Mouse (Mus musculus) hindbrain, embryonic 10.5 days (tissue): ENCODE results near the gene Sbf1. TPM values are rescaled to one million over a fixed set of nuclear protein-coding genes. Genes with fewer than 3 reads are reported as not detected.

ENCODE experiments used
- DNase-seq: peaks from one replicate; pipeline ENCODE4 v3.0.0-alpha.2; 2017; ENCODE audit warnings: low spot score
- H3K27ac ChIP-seq: fragments of 300-500 bp; sonication (generic); 2 replicates; pipeline ENCODE4 v1.5.1; 2016; ENCODE audit warnings: mild to moderate bottlenecking, moderate library complexity
- H3K27me3 ChIP-seq: fragments of 300-500 bp; sonication (generic); 2 replicates; pipeline ENCODE4 v1.6.1; 2016; ENCODE audit warnings: mild to moderate bottlenecking; ENCODE audit not compliant: poor library complexity, insufficient read depth, severe bottlenecking
- H3K36me3 ChIP-seq: fragments of 300-500 bp; sonication (generic); 2 replicates; pipeline ENCODE4 v1.6.1; 2016; ENCODE audit warnings: mild to moderate bottlenecking, moderate library complexity
- H3K4me1 ChIP-seq: fragments of 300-500 bp; sonication (generic); replicated peaks from 2 replicates; pipeline ENCODE4 v1.6.1; 2016; ENCODE audit warnings: mild to moderate bottlenecking
- H3K4me3 ChIP-seq: fragments of 300-500 bp; sonication (generic); 2 replicates; pipeline ENCODE4 v1.5.1; 2016; ENCODE audit warnings: mild to moderate bottlenecking, moderate library complexity
- H3K9me3 ChIP-seq: fragments of 300-500 bp; sonication (generic); 2 replicates; pipeline ENCODE4 v1.6.1; 2016; ENCODE audit warnings: mild to moderate bottlenecking, moderate library complexity
- WGBS: fragments of 180-500 bp; shearing (Covaris S2); methylation state at CpG from one replicate; pipeline ENCODE4 v1.1.7; 2016; 5-methylcytosine and 5-hydroxymethylcytosine counted together
- polyA plus RNA-seq: library from polyadenylated mRNA; unstranded; fragments of >200 nt; fragmentation: Nextera tagmentation; extraction: Ambion mirVana; gene quantifications from 2 replicates; pipeline ENCODE4 v1.2.1, GENCODE M21; 2016

Sbf1 gene
- polyA plus RNA-seq, 1 experiment from 2014 or later: 103 TPM

DNA sequence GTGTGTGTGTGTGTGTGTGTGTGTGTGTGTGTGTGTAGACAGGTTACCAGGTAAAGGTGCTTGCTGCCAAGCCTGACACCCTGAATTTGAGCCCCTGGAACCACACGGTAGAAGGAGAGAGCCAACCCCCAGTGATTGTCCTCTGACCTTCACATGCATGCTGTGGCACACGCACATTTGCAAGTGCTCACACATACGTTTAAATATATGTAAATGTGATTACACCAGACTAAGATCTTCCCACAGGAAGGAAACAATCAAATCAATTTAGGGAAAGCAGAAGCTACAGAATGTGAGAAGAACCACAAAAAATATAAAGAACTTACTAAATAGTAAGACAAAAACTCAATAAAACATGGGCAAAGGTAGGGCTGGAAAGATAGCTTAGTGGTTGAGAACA, 25.0 kb upstream of the Sbf1 start:
- Histone ChIP-seq H3K36me3 (no peaks in the 10 kb centered on the region), H3K4me1 (no peaks in the 10 kb centered on the region), H3K9me3 (no peaks in the 10 kb centered on the region), H3K27ac (no peak overlapping the region), H3K27me3 (no peaks in the 10 kb centered on the region), H3K4me3 (no peak overlapping the region)
- WGBS: 83% methylated on average over 3 of the region's 3 CpGs
- no peak for DNase-seq

DNA sequence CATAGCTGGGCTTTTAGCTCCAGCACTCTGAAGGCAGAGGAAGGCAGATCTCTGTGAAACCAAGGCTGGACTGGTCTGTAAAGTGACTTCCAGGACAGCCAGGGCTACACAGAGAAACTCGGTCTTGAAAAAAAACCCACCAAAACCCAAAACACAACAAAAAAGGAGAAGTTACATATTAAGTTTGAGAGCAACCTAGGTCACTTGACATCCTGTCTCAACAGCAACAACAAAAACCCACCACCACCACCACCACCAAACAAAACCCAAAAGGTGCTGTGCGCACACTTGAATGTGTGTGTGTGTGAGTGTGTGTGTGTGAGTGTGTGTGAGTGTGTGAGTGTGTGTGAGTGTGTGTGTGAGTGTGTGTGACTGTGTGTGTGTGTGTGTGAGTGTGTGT, 24.6 kb upstream of the Sbf1 start:
- no peaks in the 10 kb centered on the region for H3K27me3 ChIP-seq
- no peaks in the 10 kb centered on the region for H3K9me3 ChIP-seq
- WGBS: 87% methylated on average over 2 of the region's 2 CpGs
- no peak for DNase-seq
- H3K36me3 ChIP-seq: no peaks in the 10 kb centered on the region
- no peak overlapping the region for H3K4me3 ChIP-seq
- no peak overlapping the region for H3K27ac ChIP-seq
- no peaks in the 10 kb centered on the region for H3K4me1 ChIP-seq

DNA sequence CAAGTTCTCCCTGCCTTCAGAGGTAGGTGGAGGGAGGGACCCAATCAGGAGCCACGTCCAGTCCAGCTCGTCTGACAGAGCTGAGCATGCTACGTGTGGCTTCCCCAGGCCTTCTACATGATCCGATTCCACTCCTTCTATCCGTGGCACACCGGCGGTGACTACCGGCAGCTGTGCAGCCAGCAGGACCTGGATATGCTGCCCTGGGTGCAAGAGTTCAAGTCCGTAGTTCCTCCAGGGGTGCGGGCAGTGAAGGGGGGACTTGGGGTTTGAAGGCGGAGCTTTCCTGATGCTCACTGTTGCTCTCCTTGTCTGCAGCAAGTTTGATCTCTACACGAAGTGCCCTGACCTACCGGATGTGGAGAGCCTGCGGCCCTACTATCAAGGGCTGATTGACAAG, 21.3 kb upstream of the Sbf1 start:
- no peak overlapping the region for H3K4me3 ChIP-seq
- 88% methylated on average over 14 of the region's 14 CpGs for WGBS

DNA sequence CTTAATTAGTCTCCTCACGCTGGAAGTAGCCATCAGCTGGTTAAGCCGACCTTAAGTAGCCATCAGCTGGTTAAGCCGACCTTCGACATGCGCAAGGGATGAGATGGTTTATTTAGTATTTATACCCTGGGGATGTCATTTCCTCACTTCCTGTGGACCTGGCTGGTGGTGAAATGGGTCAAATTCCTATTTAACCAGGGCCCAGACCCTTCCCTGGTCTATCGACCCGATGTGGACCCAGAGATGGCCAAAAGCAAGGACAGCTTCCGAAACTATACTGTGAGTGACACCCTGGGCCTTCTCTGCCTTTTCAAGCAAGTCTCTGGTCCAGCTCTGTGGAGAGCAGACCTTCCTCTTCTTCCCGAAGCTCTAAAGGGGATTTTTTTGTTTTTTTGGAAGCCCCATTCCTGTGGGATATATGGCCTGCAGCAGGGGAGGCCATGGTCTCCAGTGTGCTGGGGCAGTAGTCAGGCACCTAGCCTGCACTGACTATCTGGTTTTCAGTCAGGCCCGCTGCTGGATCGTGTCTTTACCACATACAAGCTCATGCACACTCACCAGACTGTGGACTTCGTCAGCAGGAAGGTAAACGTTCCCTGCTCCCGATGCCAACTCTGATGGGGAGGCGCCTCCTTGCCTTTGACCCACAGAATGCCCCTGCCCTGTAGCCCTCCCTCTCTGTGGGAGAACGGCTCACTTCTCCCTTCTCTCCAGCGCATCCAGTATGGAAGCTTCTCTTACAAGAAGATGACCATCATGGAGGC, 19.8 kb upstream of the Sbf1 start:
- no peaks in the 10 kb centered on the region for H3K4me1 ChIP-seq
- H3K9me3 ChIP-seq: no peaks in the 10 kb centered on the region
- no peak for DNase-seq
- H3K36me3 ChIP-seq: no peaks in the 10 kb centered on the region
- no peak overlapping the region for H3K4me3 ChIP-seq
- H3K27ac ChIP-seq: no peak overlapping the region
- 83% methylated on average over 17 of the region's 17 CpGs for WGBS
- H3K27me3 ChIP-seq: no peaks in the 10 kb centered on the region

More for the DNA sequence above, 21.3 kb upstream of the Sbf1 start:
- no peak overlapping the region for H3K27ac ChIP-seq
- no peak for DNase-seq
- no peaks in the 10 kb centered on the region for H3K36me3 ChIP-seq
- H3K27me3 ChIP-seq: no peaks in the 10 kb centered on the region
- H3K9me3 ChIP-seq: no peaks in the 10 kb centered on the region
- H3K4me1 ChIP-seq: no peaks in the 10 kb centered on the region

DNA sequence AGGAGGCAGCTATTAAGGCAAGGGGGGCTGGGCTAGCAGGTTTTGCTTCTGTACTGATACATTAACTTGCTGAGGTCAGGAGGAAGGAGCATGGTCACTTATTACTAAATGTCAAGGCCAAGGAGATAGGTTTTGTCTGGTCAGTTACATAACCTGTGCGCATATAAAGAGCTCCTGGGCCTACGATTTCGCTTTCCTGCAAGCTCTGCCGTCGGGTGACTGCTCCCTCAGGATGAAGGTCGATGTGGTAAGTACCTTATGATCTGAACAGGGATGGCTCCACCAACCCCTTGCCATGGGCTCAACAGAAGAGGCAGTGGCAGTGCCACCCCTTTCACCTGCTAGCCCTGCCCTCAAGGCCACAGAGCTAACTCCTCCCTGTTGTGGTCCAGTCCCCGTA, 19.2 kb upstream of the Sbf1 start, which contains the start of gene Miox:
Gene Miox, plus strand, starts transcription at position 128 of the 400 bp plus-strand sequence.
- DNase-seq: no peak
- Histone ChIP-seq H3K4me1 (no peaks in the 10 kb centered on the region), H3K27ac (no peak within 1 kb of the TSS)

DNA sequence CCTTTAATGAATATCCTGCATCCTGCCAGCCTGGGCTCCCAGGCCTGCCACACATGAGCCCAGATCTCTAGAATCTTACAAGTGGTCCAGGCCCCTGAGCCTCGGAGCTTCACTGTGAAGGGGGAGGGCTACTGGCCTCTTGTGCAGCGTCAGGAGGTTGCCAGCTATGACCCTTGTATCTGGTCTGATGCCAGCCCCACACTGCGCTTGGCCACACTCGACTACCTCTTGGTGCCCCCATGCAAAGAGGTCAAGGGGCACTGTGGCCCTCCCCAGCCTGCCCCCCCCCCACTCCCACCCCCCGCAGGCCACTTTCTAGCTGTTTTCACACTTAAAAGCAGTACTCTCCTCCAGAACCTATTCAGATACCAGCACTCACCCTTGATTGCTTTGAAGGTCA, 11.3 kb upstream of the Sbf1 start:
- H3K4me1 ChIP-seq: peaks cover 9% of the 10 kb centered on the region

More for the DNA sequence above, 19.2 kb upstream of the Sbf1 start, which contains the start of gene Miox:
- 91% methylated on average over 7 of the region's 7 CpGs for WGBS
- no peak within 1 kb of the TSS for H3K4me3 ChIP-seq
- H3K9me3 ChIP-seq: no peaks in the 10 kb centered on the region
- H3K36me3 ChIP-seq: no peaks in the 10 kb centered on the region
- H3K27me3 ChIP-seq: no peaks in the 10 kb centered on the region

DNA sequence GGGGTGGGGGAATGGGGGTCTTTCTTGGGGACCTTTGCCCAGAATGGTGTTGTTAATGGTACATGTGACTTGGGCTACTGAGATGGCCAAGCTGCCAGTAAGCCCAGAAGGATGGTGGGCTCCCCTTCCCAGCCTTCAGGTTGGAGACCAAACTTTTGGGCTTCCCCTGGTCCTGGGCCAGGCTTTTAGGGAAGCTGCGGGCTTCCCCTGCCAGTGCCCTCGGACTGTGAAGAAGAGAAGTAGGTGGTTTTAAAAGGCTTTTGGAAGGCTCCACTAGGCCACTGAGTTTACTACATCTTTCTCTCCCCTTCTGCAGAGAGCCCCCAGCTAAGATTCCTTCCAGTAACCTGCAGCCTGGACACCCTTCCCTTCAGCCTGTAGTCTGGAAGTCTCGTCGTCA, 8.5 kb upstream of the Sbf1 start:
- Histone ChIP-seq H3K9me3 (no peaks in the 10 kb centered on the region), H3K4me3 (no peak overlapping the region)
- DNase-seq: no peak

More for the DNA sequence above, 11.3 kb upstream of the Sbf1 start:
- Histone ChIP-seq H3K9me3 (no peaks in the 10 kb centered on the region), H3K4me3 (no peak overlapping the region), H3K36me3 (no peaks in the 10 kb centered on the region), H3K27me3 (peaks cover 22% of the 10 kb centered on the region), H3K27ac (no peak overlapping the region)
- no peak for DNase-seq
- WGBS: 63% methylated on average over 5 of the region's 5 CpGs

DNA sequence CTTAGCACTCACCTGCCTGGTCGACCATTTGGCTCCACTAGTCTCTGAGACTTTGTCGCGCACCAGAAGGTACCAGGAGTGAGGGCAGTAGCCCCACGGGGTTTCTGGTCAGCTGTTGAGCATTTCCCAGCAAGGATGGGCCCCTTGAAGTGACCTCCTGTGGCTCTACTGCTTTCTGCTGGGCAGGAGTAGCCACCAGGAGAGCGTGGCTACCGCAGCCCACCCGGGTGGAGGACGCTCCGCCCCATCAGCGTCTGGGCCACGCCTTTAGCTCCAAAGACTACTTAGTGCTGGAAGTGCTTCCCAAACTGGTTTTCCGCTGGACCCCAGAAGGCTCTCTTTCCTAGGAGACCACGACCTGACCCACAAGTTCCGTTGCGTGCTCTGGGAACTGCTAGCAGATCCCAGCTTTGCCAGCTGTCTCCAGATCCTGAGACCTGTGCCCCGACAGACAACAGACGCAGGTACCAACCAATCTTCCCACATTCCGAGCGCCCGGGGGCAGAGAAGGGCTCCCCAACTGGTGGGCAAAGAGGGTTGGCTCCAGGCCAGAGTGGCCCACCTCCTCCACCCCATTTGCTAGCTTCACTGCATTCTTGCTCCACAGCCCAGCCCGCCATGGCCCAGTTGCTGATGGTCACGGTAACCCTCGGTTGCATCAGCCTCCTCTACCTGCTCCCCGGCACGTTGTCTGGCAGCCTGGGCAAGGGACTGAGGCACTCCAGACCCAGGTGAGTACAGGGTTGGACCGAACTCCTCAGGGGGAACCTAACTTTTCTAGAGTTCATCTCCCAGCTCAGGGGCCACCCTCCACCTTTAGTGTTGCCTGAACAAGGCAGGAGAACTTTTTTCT, 7.8 kb upstream of the Sbf1 start, which contains the start of gene Adm2:
Gene Adm2, plus strand, starts transcription at position 51 of the 853 bp plus-strand sequence.
- H3K27me3 ChIP-seq: peaks cover 26% of the 10 kb centered on the region
- no peaks in the 10 kb centered on the region for H3K9me3 ChIP-seq
- 8% methylated on average over 26 of the region's 26 CpGs for WGBS
- peaks cover 9% of the 10 kb centered on the region for H3K4me1 ChIP-seq
- H3K4me3 ChIP-seq: peak within 1 kb of the TSS; percentile 37
- H3K27ac ChIP-seq: peak within 1 kb of the TSS; percentile 53; the same call in 1 of the 2 replicates
- H3K36me3 ChIP-seq: no peaks in the 10 kb centered on the region
- peak; percentile 7 for DNase-seq

More for the DNA sequence above, 8.5 kb upstream of the Sbf1 start:
- WGBS: 86% methylated on average over 4 of the region's 4 CpGs
- no peak overlapping the region for H3K27ac ChIP-seq
- H3K36me3 ChIP-seq: no peaks in the 10 kb centered on the region
- peaks cover 9% of the 10 kb centered on the region for H3K4me1 ChIP-seq
- H3K27me3 ChIP-seq: peaks cover 26% of the 10 kb centered on the region

DNA sequence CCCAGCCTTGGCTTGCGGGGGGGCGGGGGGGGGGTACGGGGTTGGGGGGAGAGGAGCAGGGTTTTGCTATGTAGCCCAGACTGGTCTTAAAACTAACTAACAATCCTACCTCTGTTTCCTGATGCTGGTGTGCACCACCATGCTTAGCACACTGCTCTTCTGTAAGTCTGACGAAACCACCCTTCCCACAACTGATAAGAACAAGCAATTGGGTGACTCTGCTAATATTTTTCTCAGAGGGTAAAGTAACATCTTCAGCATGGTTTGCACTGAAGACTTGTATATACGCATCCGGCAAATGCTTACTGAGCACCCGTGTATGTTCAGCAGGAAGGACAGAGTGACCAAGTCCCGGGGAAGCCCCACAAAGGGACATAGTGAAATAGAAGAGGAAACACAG, 6.2 kb upstream of the Sbf1 start:
- Histone ChIP-seq H3K36me3 (no peaks in the 10 kb centered on the region), H3K9me3 (no peaks in the 10 kb centered on the region), H3K27ac (no peak overlapping the region), H3K4me3 (no peak overlapping the region), H3K4me1 (peaks cover 9% of the 10 kb centered on the region), H3K27me3 (peaks cover 26% of the 10 kb centered on the region)
- DNase-seq: no peak
- 86% methylated on average over 8 of the region's 8 CpGs for WGBS

DNA sequence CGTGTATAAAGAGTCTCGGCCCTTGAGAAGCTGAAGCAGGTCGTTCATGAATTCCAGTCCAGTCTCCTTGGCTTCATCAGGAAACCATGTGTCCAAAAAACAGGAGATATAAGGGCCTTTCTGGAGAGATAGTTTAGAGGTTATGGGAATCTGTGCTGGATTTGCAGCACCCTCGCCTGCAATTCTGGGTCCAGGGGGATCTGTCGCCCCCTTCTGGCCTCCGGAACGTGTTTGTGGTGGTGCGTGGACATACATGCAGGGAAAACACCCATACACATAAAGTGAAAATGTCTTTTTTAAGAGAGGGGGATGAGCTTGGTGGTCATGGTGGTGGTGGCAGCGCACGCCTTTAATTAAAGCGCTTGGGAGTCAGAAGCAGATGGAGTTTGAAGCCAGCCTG, 1.0 kb upstream of the Sbf1 start:
- WGBS: 61% methylated on average over 11 of the region's 11 CpGs

DNA sequence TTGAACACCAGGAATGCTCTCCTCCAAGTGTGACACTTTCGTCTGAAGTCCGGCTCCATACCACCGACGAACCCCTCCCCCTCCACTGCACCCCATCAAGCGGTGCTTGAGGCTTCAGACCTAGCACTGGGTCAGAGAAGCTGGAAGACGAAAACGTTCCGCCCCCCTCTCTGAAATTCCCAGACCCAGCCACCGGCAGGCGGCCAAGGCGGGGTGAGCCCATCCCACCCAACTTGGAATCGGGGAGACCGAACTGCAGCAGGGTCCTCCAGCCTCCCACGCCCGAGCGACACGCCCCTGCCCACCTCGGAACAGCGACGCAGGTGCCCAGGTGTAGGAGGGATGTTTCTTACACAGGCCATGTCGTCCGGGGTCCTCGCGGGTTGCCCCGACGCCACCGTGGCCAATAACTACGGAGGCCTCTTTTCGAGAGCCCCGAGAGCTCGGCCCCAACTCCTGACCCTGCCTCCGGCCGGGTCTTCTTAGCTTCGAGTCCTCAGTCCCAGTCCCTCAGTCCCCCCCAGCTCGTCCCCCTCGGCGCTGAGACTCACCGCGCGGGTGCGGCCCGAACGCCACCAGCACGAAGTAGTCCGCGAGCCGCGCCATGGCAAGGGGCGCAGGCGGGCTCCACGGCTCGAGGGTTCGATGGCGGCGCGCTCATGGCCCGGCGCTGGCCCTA, 461 bp downstream of the Sbf1 start:
- Histone ChIP-seq H3K9me3 (no peaks in the 10 kb centered on the region), H3K27ac (peak overlapping the region; percentile 92), H3K4me1 (peaks cover 50% of the 10 kb centered on the region), H3K27me3 (no peaks in the 10 kb centered on the region), H3K4me3 (peak overlapping the region; percentile 96), H3K36me3 (no peaks in the 10 kb centered on the region; the same call in 1 of the 2 replicates)
- under 1% methylated on average over 58 of the region's 58 CpGs for WGBS
- peak; percentile 33 for DNase-seq

More for the DNA sequence above, 1.0 kb upstream of the Sbf1 start:
- H3K4me3 ChIP-seq: no peak overlapping the region
- DNase-seq: peak; percentile 28
- no peaks in the 10 kb centered on the region; the same call in 1 of the 2 replicates for H3K36me3 ChIP-seq
- peaks cover 39% of the 10 kb centered on the region for H3K4me1 ChIP-seq
- 0 out of 2 replicates have a peak, but pooled peaks cover 4% of the 10 kb centered on the region for H3K27me3 ChIP-seq
- no peak overlapping the region for H3K27ac ChIP-seq
- no peaks in the 10 kb centered on the region for H3K9me3 ChIP-seq

DNA sequence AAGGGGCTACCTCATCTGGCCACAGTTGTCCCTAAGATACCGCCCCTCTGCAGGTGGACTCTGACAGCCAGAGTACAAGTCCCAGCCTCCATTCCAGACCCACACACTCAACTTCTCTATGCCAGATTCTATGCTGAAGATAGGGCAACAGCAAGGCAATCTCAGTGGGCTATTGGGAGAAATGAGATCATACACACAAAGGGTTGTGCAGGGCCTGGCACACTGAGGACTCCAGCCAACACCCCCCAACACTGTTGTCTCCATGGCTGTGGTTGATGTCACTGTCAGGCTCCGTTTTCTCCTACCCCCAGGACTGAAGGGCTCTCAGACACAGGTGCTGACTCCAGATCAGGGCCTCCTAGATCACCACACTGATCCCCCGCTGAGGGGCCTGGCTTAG, 1.0 kb downstream of the Sbf1 start:
- WGBS: 34% methylated on average over 3 of the region's 3 CpGs
- H3K9me3 ChIP-seq: no peaks in the 10 kb centered on the region
- peak overlapping the region; percentile 92 for H3K27ac ChIP-seq
- H3K36me3 ChIP-seq: no peaks in the 10 kb centered on the region; the same call in 1 of the 2 replicates
- H3K4me3 ChIP-seq: peak overlapping the region; percentile 96
- H3K4me1 ChIP-seq: peaks cover 50% of the 10 kb centered on the region
- no peak for DNase-seq
- no peaks in the 10 kb centered on the region for H3K27me3 ChIP-seq
